Mouse (Mus musculus): ENCODE data around the gene Amer3.
A peak's percentile ranks its signal among the peaks of the same experiment; 100 is the strongest.
"Not testable (repeated sequence)": the region's sequence is repeated elsewhere in the genome, so short reads cannot be mapped to it uniquely, and the experiment has no call there.

Amer3 gene

GRCm38 (mm10) chr1:34600000-34600399, 20.5 kb downstream of the Amer3 start:
- no peak for ATAC-seq (ENCODE audit: insufficient number of reproducible peaks, low FRiP score, low TSS enrichment)

- no peak for ATAC-seq (ENCODE audit: insufficient number of reproducible peaks, low FRiP score, low TSS enrichment)
Observed at GRCm38 (mm10) chr1:34601323-34602047, 22.0 kb downstream of the Amer3 start.

GRCm38 (mm10) chr1:34602363-34602762, 22.9 kb downstream of the Amer3 start:
- peak; percentile 90 for ATAC-seq (ENCODE audit: insufficient number of reproducible peaks, low FRiP score, low TSS enrichment)

- ATAC-seq (ENCODE audit: insufficient number of reproducible peaks, low FRiP score, low TSS enrichment), result no peak
Observed at GRCm38 (mm10) chr1:34613801-34614200, 34.3 kb downstream of the Amer3 start.

GRCm38 (mm10) chr1:34620116-34620515, 40.7 kb downstream of the Amer3 start:
- not testable (repeated sequence) for ATAC-seq (ENCODE audit: insufficient number of reproducible peaks, low FRiP score, low TSS enrichment)

DNA sequence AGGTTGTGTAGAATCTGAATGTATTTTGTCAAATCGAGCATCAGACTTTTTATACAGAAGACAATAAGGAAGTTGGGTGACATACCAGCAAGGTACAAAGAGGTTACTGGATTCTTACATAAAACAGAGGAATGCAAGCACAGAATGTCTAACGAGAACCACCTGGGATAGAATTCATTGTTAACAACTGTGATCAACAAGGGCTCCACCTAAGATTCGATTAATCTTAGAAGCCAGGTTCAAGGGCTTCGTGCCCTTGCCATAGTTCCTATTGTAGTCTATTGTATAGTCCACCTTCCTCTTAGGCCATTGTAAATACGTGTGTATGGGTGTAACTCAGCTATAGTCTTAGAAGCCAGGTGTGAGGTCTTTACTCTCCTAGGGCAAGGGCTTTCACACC, 41.3 kb downstream of the Amer3 start:
- ATAC-seq (ENCODE audit: insufficient number of reproducible peaks, low FRiP score, low TSS enrichment), result not testable (repeated sequence)

- ATAC-seq (ENCODE audit: insufficient number of reproducible peaks, low FRiP score, low TSS enrichment), result no peak
Observed at GRCm38 (mm10) chr1:34635711-34636110, 56.3 kb downstream of the Amer3 start.
